Mouse (Mus musculus) embryonic facial prominence, embryonic 14.5 days (tissue): ENCODE measurements around the gene Stx17. TPM values are rescaled to one million over a fixed set of nuclear protein-coding genes. Genes with fewer than 3 reads are reported as not detected.
A peak's percentile ranks its signal among the peaks of the same experiment; 100 is the strongest.

Source experiments
- ATAC-seq: fragments of 200-750 bp; cut with Nextera tagmentation; 2 replicates; pipeline ENCODE4 v1.8.0; 2017; ENCODE audit warnings: low read depth, moderate number of reproducible peaks, moderate TSS enrichment
- DNase-seq: peaks from one replicate; pipeline ENCODE4 v3.0.0-alpha.2; 2015; ENCODE audit warnings: low spot score
- H3K27ac ChIP-seq: fragments of 300-500 bp; sonication (generic); replicated peaks from 2 replicates; pipeline ENCODE4 v1.5.1; 2014; ENCODE audit warnings: low read depth, mild to moderate bottlenecking, low read length, moderate library complexity
- H3K27me3 ChIP-seq: fragments of 300-500 bp; sonication (generic); replicated peaks from 2 replicates; pipeline ENCODE4 v1.6.1; 2014; ENCODE audit warnings: low read length; ENCODE audit not compliant: control insufficient read depth, insufficient read depth
- H3K36me3 ChIP-seq: fragments of 300-500 bp; sonication (generic); 2 replicates; pipeline ENCODE4 v1.6.1; 2014; ENCODE audit warnings: low read length, mixed read lengths; ENCODE audit not compliant: control insufficient read depth, insufficient read depth
- H3K4me1 ChIP-seq: fragments of 300-500 bp; sonication (generic); 2 replicates; pipeline ENCODE4 v1.6.1; 2014; ENCODE audit warnings: antibody characterized with exemption, low read length; ENCODE audit not compliant: control insufficient read depth, insufficient read depth
- H3K4me2 ChIP-seq: fragments of 300-500 bp; sonication (generic); 2 replicates; pipeline ENCODE4 v1.6.1; 2014; ENCODE audit warnings: low read depth, mild to moderate bottlenecking, low read length, moderate library complexity, mixed read lengths
- H3K4me3 ChIP-seq: fragments of 300-500 bp; sonication (generic); 2 replicates; pipeline ENCODE4 v1.5.1; 2014; ENCODE audit warnings: low read depth, mild to moderate bottlenecking, low read length
- H3K9ac ChIP-seq: fragments of 300-500 bp; sonication (generic); 2 replicates; pipeline ENCODE4 v1.6.1; 2014; ENCODE audit warnings: low read depth, mild to moderate bottlenecking, low read length, moderate library complexity, mixed read lengths
- H3K9me3 ChIP-seq: fragments of 300-500 bp; sonication (generic); 2 replicates; pipeline ENCODE4 v1.6.1; 2016; ENCODE audit warnings: low read length; ENCODE audit not compliant: control insufficient read depth
- WGBS: fragments of 180-500 bp; shearing (Covaris S2); extraction: QIAGEN DNeasy Blood & Tissue Kit; methylation state at CpG from one replicate; pipeline ENCODE4 v1.1.7; 2014; 5-methylcytosine and 5-hydroxymethylcytosine counted together
- polyA plus RNA-seq: library from polyadenylated mRNA; unstranded; fragments of >200 nt; fragmentation: Nextera tagmentation; extraction: Ambion mirVana; gene quantifications from 2 replicates; pipeline ENCODE4 v1.2.1, GENCODE M21; 2014

The Stx17 gene
- polyA plus RNA-seq, 1 experiment from 2014 or later = 31.3 TPM

GRCm38 (mm10) chr4:48181366-48181765 lies 56.7 kb downstream of the Stx17 start:
- no peak for DNase-seq
- Histone ChIP-seq H3K4me2 (no peak overlapping the region), H3K4me1 (no peaks in the 10 kb centered on the region), H3K27ac (no peak overlapping the region), H3K9me3 (no peaks in the 10 kb centered on the region), H3K4me3 (no peak overlapping the region), H3K27me3 (no peaks in the 10 kb centered on the region), H3K36me3 (peaks cover 30% of the 10 kb centered on the region), H3K9ac (no peak overlapping the region)
- ATAC-seq = no peak
- 72% methylated on average over 6 of the region's 6 CpGs for WGBS

- WGBS = 85% methylated on average over 8 of the region's 8 CpGs
- Histone ChIP-seq H3K27ac (no peak overlapping the region), H3K4me2 (no peak overlapping the region), H3K4me1 (no peaks in the 10 kb centered on the region), H3K4me3 (no peak overlapping the region), H3K27me3 (no peaks in the 10 kb centered on the region), H3K9me3 (no peaks in the 10 kb centered on the region), H3K9ac (no peak overlapping the region), H3K36me3 (peaks cover 30% of the 10 kb centered on the region)
- DNase-seq = no peak
- ATAC-seq = no peak
Observed at GRCm38 (mm10) chr4:48182115-48182806, 57.5 kb downstream of the Stx17 start.

- H3K36me3 ChIP-seq = peaks cover 46% of the 10 kb centered on the region
- DNase-seq (no peak), ATAC-seq (no peak)
- H3K9me3 ChIP-seq = no peaks in the 10 kb centered on the region
- H3K4me1 ChIP-seq = no peaks in the 10 kb centered on the region
- H3K4me2 ChIP-seq = no peak overlapping the region
- no peak overlapping the region for H3K4me3 ChIP-seq
- H3K27me3 ChIP-seq = no peaks in the 10 kb centered on the region
- H3K27ac ChIP-seq = no peak overlapping the region
- WGBS = 89% methylated on average over 3 of the region's 3 CpGs
- no peak overlapping the region for H3K9ac ChIP-seq
Observed at GRCm38 (mm10) chr4:48197925-48198324, 73.2 kb downstream of the Stx17 start.

GRCm38 (mm10) chr4:48198447-48198846 lies 73.7 kb downstream of the Stx17 start:
- DNase-seq (no peak), ATAC-seq (no peak)
- Histone ChIP-seq H3K9me3 (no peaks in the 10 kb centered on the region), H3K36me3 (peaks cover 44% of the 10 kb centered on the region), H3K4me3 (no peak overlapping the region), H3K27me3 (no peaks in the 10 kb centered on the region), H3K9ac (no peak overlapping the region), H3K4me1 (no peaks in the 10 kb centered on the region), H3K4me2 (no peak overlapping the region), H3K27ac (no peak overlapping the region)
- WGBS = 80% methylated on average over 8 of the region's 8 CpGs

GRCm38 (mm10) chr4:48203564-48203963 lies 78.8 kb downstream of the Stx17 start:
- DNase-seq (no peak), ATAC-seq (no peak)
- no peak overlapping the region for H3K9ac ChIP-seq
- no peaks in the 10 kb centered on the region for H3K4me1 ChIP-seq
- WGBS = 91% methylated on average over 4 of the region's 4 CpGs
- peaks cover 29% of the 10 kb centered on the region for H3K36me3 ChIP-seq
- no peaks in the 10 kb centered on the region for H3K27me3 ChIP-seq
- no peak overlapping the region for H3K27ac ChIP-seq
- H3K9me3 ChIP-seq = no peaks in the 10 kb centered on the region
- no peak overlapping the region for H3K4me2 ChIP-seq
- H3K4me3 ChIP-seq = no peak overlapping the region

- 19% methylated on average over 2 of the region's 2 CpGs for WGBS
- no peaks in the 10 kb centered on the region for H3K27me3 ChIP-seq
- ATAC-seq (peak; percentile 75), DNase-seq (peak; percentile 60)
- no peak overlapping the region for H3K27ac ChIP-seq
- H3K9me3 ChIP-seq = no peaks in the 10 kb centered on the region
- H3K4me2 ChIP-seq = no peak overlapping the region
- H3K9ac ChIP-seq = no peak overlapping the region
- no peaks in the 10 kb centered on the region for H3K36me3 ChIP-seq
- no peaks in the 10 kb centered on the region for H3K4me1 ChIP-seq
- no peak overlapping the region for H3K4me3 ChIP-seq
Observed at GRCm38 (mm10) chr4:48225173-48225572, 100.5 kb downstream of the Stx17 start.

GRCm38 (mm10) chr4:48225604-48226003 lies 100.9 kb downstream of the Stx17 start:
- Histone ChIP-seq H3K4me3 (no peak overlapping the region), H3K9me3 (no peaks in the 10 kb centered on the region), H3K4me1 (no peaks in the 10 kb centered on the region), H3K36me3 (no peaks in the 10 kb centered on the region), H3K9ac (no peak overlapping the region), H3K27me3 (no peaks in the 10 kb centered on the region), H3K27ac (no peak overlapping the region), H3K4me2 (no peak overlapping the region)
- ATAC-seq (no peak), DNase-seq (peak; percentile 8)
- WGBS = 43% methylated on average over 3 of the region's 3 CpGs

GRCm38 (mm10) chr4:48226800-48227199 lies 102.1 kb downstream of the Stx17 start:
- no peak overlapping the region for H3K27ac ChIP-seq
- H3K9ac ChIP-seq = no peak overlapping the region
- 64% methylated on average over 3 of the region's 3 CpGs for WGBS
- H3K4me3 ChIP-seq = no peak overlapping the region
- no peaks in the 10 kb centered on the region for H3K9me3 ChIP-seq
- no peaks in the 10 kb centered on the region for H3K27me3 ChIP-seq
- DNase-seq (no peak), ATAC-seq (no peak)
- H3K36me3 ChIP-seq = no peaks in the 10 kb centered on the region
- no peaks in the 10 kb centered on the region for H3K4me1 ChIP-seq
- H3K4me2 ChIP-seq = no peak overlapping the region
